Mouse (Mus musculus): ENCODE measurements around the gene Mdk.
A peak's percentile ranks its signal among the peaks of the same experiment; 100 is the strongest.

The Mdk gene

GRCm38 (mm10) chr2:91958701-91959457 lies 26.8 kb upstream of the Mdk start:
- peak; percentile 71 for DNase-seq (ENCODE audit: low read depth, low spot score)

- DNase-seq (ENCODE audit: low read depth, low spot score): no peak
These were observed 26.0 kb upstream of the Mdk start for GRCm38 (mm10) chr2:91958049-91958448.

- peak; percentile 95 for DNase-seq (ENCODE audit: low read depth, low spot score)
These were observed 25.0 kb upstream of the Mdk start for GRCm38 (mm10) chr2:91957096-91957495.

- no peak for DNase-seq (ENCODE audit: low read depth, low spot score)
These were observed 23.8 kb upstream of the Mdk start for GRCm38 (mm10) chr2:91955875-91956274.

- DNase-seq (ENCODE audit: low read depth, low spot score): peak; percentile 79
These were observed 23.1 kb upstream of the Mdk start for GRCm38 (mm10) chr2:91955121-91955591.

- DNase-seq (ENCODE audit: low read depth, low spot score): peak; percentile 70
These were observed 21.7 kb upstream of the Mdk start for GRCm38 (mm10) chr2:91953825-91954224.

- DNase-seq (ENCODE audit: low read depth, low spot score): peak; percentile 97
These were observed 18.4 kb upstream of the Mdk start for GRCm38 (mm10) chr2:91950275-91951085.

- peak; percentile 78 for DNase-seq (ENCODE audit: low read depth, low spot score)
These were observed 17.5 kb upstream of the Mdk start for GRCm38 (mm10) chr2:91949411-91950274.

GRCm38 (mm10) chr2:91948792-91949241 lies 16.7 kb upstream of the Mdk start:
- no peak for DNase-seq (ENCODE audit: low read depth, low spot score)

GRCm38 (mm10) chr2:91948151-91948509 lies 16.0 kb upstream of the Mdk start:
- DNase-seq (ENCODE audit: low read depth, low spot score): no peak

GRCm38 (mm10) chr2:91947397-91948150 lies 15.5 kb upstream of the Mdk start:
- DNase-seq (ENCODE audit: low read depth, low spot score): peak; percentile 91

- peak; percentile 67 for DNase-seq (ENCODE audit: low read depth, low spot score)
These were observed 14.7 kb upstream of the Mdk start for GRCm38 (mm10) chr2:91946836-91947235.

GRCm38 (mm10) chr2:91945483-91945882 lies 13.4 kb upstream of the Mdk start, which contains the start of gene Gm9821:
Gene Gm9821 (plus strand): TSS chr2:91945703.
- DNase-seq (ENCODE audit: low read depth, low spot score): no peak

GRCm38 (mm10) chr2:91944170-91944950 lies 12.3 kb upstream of the Mdk start:
- peak; percentile 92 for DNase-seq (ENCODE audit: low read depth, low spot score)

GRCm38 (mm10) chr2:91942356-91942755 lies 10.3 kb upstream of the Mdk start:
- no peak for DNase-seq (ENCODE audit: low read depth, low spot score)

GRCm38 (mm10) chr2:91939303-91939935 lies 7.3 kb upstream of the Mdk start:
- DNase-seq (ENCODE audit: low read depth, low spot score): peak; percentile 77

- peak; percentile 87 for DNase-seq (ENCODE audit: low read depth, low spot score)
These were observed 4.1 kb upstream of the Mdk start for GRCm38 (mm10) chr2:91936154-91936553.

- peak; percentile 4 for DNase-seq (ENCODE audit: low read depth, low spot score)
These were observed 2.9 kb upstream of the Mdk start for GRCm38 (mm10) chr2:91934826-91935525.

- DNase-seq (ENCODE audit: low read depth, low spot score): no peak
These were observed 1.9 kb upstream of the Mdk start for GRCm38 (mm10) chr2:91934016-91934415.

Data from brain, adult 2 months (tissue).